Mouse (Mus musculus) adrenal gland, postnatal 10 days (tissue): Measurements from ENCODE around the gene Cxcl17. TPM values are rescaled to one million over a fixed set of nuclear protein-coding genes. Genes with fewer than 3 reads are reported as not detected.
"Not testable (repeated sequence)": the region's sequence is repeated elsewhere in the genome, so short reads cannot be mapped to it uniquely, and the experiment has no call there.

Experiments
- DNase-seq: peaks from one replicate; pipeline ENCODE4 v3.0.0; 2021; ENCODE audit warnings: mixed read lengths
- total RNA-seq, 2 experiments: library from RNA; stranded (reverse); gene quantifications; 2 replicates each; pipeline ENCODE4 v1.2.3; 2021

Cxcl17 gene
- total RNA-seq, 2 experiments from 2014 or later = not detected

GRCm38 (mm10) chr7:25424429-25424828, 11.7 kb upstream of the Cxcl17 start:
- DNase-seq = peak; percentile 90

GRCm38 (mm10) chr7:25422286-25422841, 9.7 kb upstream of the Cxcl17 start:
- peak; percentile 29 for DNase-seq

- no peak for DNase-seq
Observed at GRCm38 (mm10) chr7:25419943-25420342, 7.3 kb upstream of the Cxcl17 start.

- DNase-seq = no peak
Observed at GRCm38 (mm10) chr7:25419536-25419935, 6.8 kb upstream of the Cxcl17 start.

GRCm38 (mm10) chr7:25417597-25417996, 4.9 kb upstream of the Cxcl17 start:
- DNase-seq = peak; percentile 51

- no peak for DNase-seq
Observed at GRCm38 (mm10) chr7:25411861-25412260, 825 bp downstream of the Cxcl17 start.

GRCm38 (mm10) chr7:25410969-25411615, 1.6 kb downstream of the Cxcl17 start:
- DNase-seq = no peak

GRCm38 (mm10) chr7:25409114-25409760, 3.4 kb downstream of the Cxcl17 start:
- DNase-seq = peak; percentile 32

GRCm38 (mm10) chr7:25406468-25406867, 6.2 kb downstream of the Cxcl17 start:
- no peak for DNase-seq

GRCm38 (mm10) chr7:25402671-25403101, 10.0 kb downstream of the Cxcl17 start:
- DNase-seq = peak; percentile 78

GRCm38 (mm10) chr7:25401986-25402385, 10.7 kb downstream of the Cxcl17 start:
- DNase-seq = peak; percentile 65

- DNase-seq = no peak
Observed at GRCm38 (mm10) chr7:25401551-25401950, 11.1 kb downstream of the Cxcl17 start.

GRCm38 (mm10) chr7:25399028-25399427, 13.7 kb downstream of the Cxcl17 start:
- not testable (repeated sequence) for DNase-seq

- no peak for DNase-seq
Observed at GRCm38 (mm10) chr7:25398610-25399009, 14.1 kb downstream of the Cxcl17 start, which contains the start of gene Lipe. Gene Lipe (minus strand): TSS chr7:25398710.

GRCm38 (mm10) chr7:25396621-25397020, 16.1 kb downstream of the Cxcl17 start:
- no peak for DNase-seq

GRCm38 (mm10) chr7:25395558-25396521, 16.8 kb downstream of the Cxcl17 start:
- peak; percentile 98 for DNase-seq

GRCm38 (mm10) chr7:25395186-25395557, 17.5 kb downstream of the Cxcl17 start:
- DNase-seq = no peak

- DNase-seq = peak; percentile 46
Observed at GRCm38 (mm10) chr7:25394754-25395153, 17.9 kb downstream of the Cxcl17 start.

- DNase-seq = peak; percentile 60
Observed at GRCm38 (mm10) chr7:25393451-25394210, 19.1 kb downstream of the Cxcl17 start.

- DNase-seq = peak; percentile 30
Observed at GRCm38 (mm10) chr7:25392851-25393250, 19.8 kb downstream of the Cxcl17 start.

GRCm38 (mm10) chr7:25391856-25392453, 20.7 kb downstream of the Cxcl17 start:
- DNase-seq = peak; percentile 69
